Mouse (Mus musculus): ENCODE results near the gene Plbd2. TPM values are rescaled to one million over a fixed set of nuclear protein-coding genes. Genes with fewer than 3 reads are reported as not detected.

Gene Plbd2
- polyA plus RNA-seq, 1 experiment = 23.2 TPM

GRCm38 (mm10) chr5:120454756-120455337, 48.6 kb downstream of the Plbd2 start:
- no peak for TF ChIP-seq POLR2A (IDR thresholded peaks at IDR 0.05; ENCODE audit: borderline replicate concordance, extremely low read depth, insufficient read depth, insufficient read length, poor library complexity, severe bottlenecking)
- TF ChIP-seq CTCF (IDR thresholded peaks at IDR 0.05; ENCODE audit: borderline replicate concordance, extremely low read depth, insufficient read depth, insufficient read length) = no peak
- DNase-seq (ENCODE audit: low read depth) = no peak

- DNase-seq (ENCODE audit: low read depth) = peak; percentile 47
- TF ChIP-seq POLR2A (IDR thresholded peaks at IDR 0.05; ENCODE audit: borderline replicate concordance, extremely low read depth, insufficient read depth, insufficient read length, poor library complexity, severe bottlenecking) (no peak), CTCF (IDR thresholded peaks at IDR 0.05; ENCODE audit: borderline replicate concordance, extremely low read depth, insufficient read depth, insufficient read length) (no peak)
These were observed 56.1 kb downstream of the Plbd2 start for GRCm38 (mm10) chr5:120447305-120447704.

GRCm38 (mm10) chr5:120440733-120441132, 62.7 kb downstream of the Plbd2 start:
- TF ChIP-seq POLR2A (IDR thresholded peaks at IDR 0.05; ENCODE audit: borderline replicate concordance, extremely low read depth, insufficient read depth, insufficient read length, poor library complexity, severe bottlenecking) = no peak
- TF ChIP-seq CTCF (IDR thresholded peaks at IDR 0.05; ENCODE audit: borderline replicate concordance, extremely low read depth, insufficient read depth, insufficient read length) = peak; percentile 99
- DNase-seq (ENCODE audit: low read depth) = peak; percentile 96

GRCm38 (mm10) chr5:120439887-120440670, 63.3 kb downstream of the Plbd2 start:
- DNase-seq (ENCODE audit: low read depth) = peak; percentile 28
- no peak for TF ChIP-seq POLR2A (IDR thresholded peaks at IDR 0.05; ENCODE audit: borderline replicate concordance, extremely low read depth, insufficient read depth, insufficient read length, poor library complexity, severe bottlenecking)
- TF ChIP-seq CTCF (IDR thresholded peaks at IDR 0.05; ENCODE audit: borderline replicate concordance, extremely low read depth, insufficient read depth, insufficient read length) = no peak

GRCm38 (mm10) chr5:120438991-120439710, 64.3 kb downstream of the Plbd2 start:
- peak; percentile 46 for DNase-seq (ENCODE audit: low read depth)
- TF ChIP-seq POLR2A (IDR thresholded peaks at IDR 0.05; ENCODE audit: borderline replicate concordance, extremely low read depth, insufficient read depth, insufficient read length, poor library complexity, severe bottlenecking) = no peak
- no peak for TF ChIP-seq CTCF (IDR thresholded peaks at IDR 0.05; ENCODE audit: borderline replicate concordance, extremely low read depth, insufficient read depth, insufficient read length)

- peak; percentile 9 for DNase-seq (ENCODE audit: low read depth)
- TF ChIP-seq CTCF (IDR thresholded peaks at IDR 0.05; ENCODE audit: borderline replicate concordance, extremely low read depth, insufficient read depth, insufficient read length) (no peak), POLR2A (IDR thresholded peaks at IDR 0.05; ENCODE audit: borderline replicate concordance, extremely low read depth, insufficient read depth, insufficient read length, poor library complexity, severe bottlenecking) (no peak)
These were observed 65.0 kb downstream of the Plbd2 start for GRCm38 (mm10) chr5:120438469-120438868.

GRCm38 (mm10) chr5:120437986-120438385, 65.4 kb downstream of the Plbd2 start:
- DNase-seq (ENCODE audit: low read depth) = peak; percentile 55

GRCm38 (mm10) chr5:120437539-120437938, 65.9 kb downstream of the Plbd2 start:
- peak; percentile 35 for DNase-seq (ENCODE audit: low read depth)
- TF ChIP-seq POLR2A (IDR thresholded peaks at IDR 0.05; ENCODE audit: borderline replicate concordance, extremely low read depth, insufficient read depth, insufficient read length, poor library complexity, severe bottlenecking) (no peak), CTCF (IDR thresholded peaks at IDR 0.05; ENCODE audit: borderline replicate concordance, extremely low read depth, insufficient read depth, insufficient read length) (no peak)

More at GRCm38 (mm10) chr5:120437986-120438385, 65.4 kb downstream of the Plbd2 start:
- TF ChIP-seq CTCF (IDR thresholded peaks at IDR 0.05; ENCODE audit: borderline replicate concordance, extremely low read depth, insufficient read depth, insufficient read length) = no peak

GRCm38 (mm10) chr5:120436885-120437495, 66.4 kb downstream of the Plbd2 start:
- TF ChIP-seq CTCF (IDR thresholded peaks at IDR 0.05; ENCODE audit: borderline replicate concordance, extremely low read depth, insufficient read depth, insufficient read length) (no peak), POLR2A (IDR thresholded peaks at IDR 0.05; ENCODE audit: borderline replicate concordance, extremely low read depth, insufficient read depth, insufficient read length, poor library complexity, severe bottlenecking) (no peak)
- DNase-seq (ENCODE audit: low read depth) = peak; percentile 72

GRCm38 (mm10) chr5:120435731-120436501, 67.5 kb downstream of the Plbd2 start:
- no peak for TF ChIP-seq CTCF (IDR thresholded peaks at IDR 0.05; ENCODE audit: borderline replicate concordance, extremely low read depth, insufficient read depth, insufficient read length)
- peak; percentile 65 for DNase-seq (ENCODE audit: low read depth)
